Mouse (Mus musculus) CH12.LX (cell line): ENCODE data around the gene Gimap3.

Experiments used
- BHLHE40 ChIP-seq: IDR thresholded peaks from 2 replicates; pipeline ENCODE4 v1.6.1; 2011; ENCODE audit warnings: mild to moderate bottlenecking, low read depth, low read length, improper control_type of control experiment
- CHD2 ChIP-seq: IDR thresholded peaks from 2 replicates; pipeline ENCODE4 v1.6.1; 2011; ENCODE audit warnings: low read length, improper control_type of control experiment
- CTCF ChIP-seq, 2 experiments: IDR thresholded peaks in 1 of 2; conservative IDR thresholded peaks in 1 of 2; 2 replicates each; pipeline ENCODE4 v1.5.1; 2011 to 2012; ENCODE audit warnings: low read depth in 2 of 2, low read length in 2 of 2, improper control_type of control experiment in 1 of 2, inconsistent platforms in 1 of 2, mild to moderate bottlenecking in 1 of 2, moderate library complexity in 1 of 2
- EP300 ChIP-seq: IDR thresholded peaks from 2 replicates; pipeline ENCODE4 v1.6.1; 2011; ENCODE audit warnings: low read length, improper control_type of control experiment
- MAZ ChIP-seq: IDR thresholded peaks from 2 replicates; pipeline ENCODE4 v1.6.1; 2012; ENCODE audit warnings: low read depth, mild to moderate bottlenecking, inconsistent platforms, low read length, improper control_type of control experiment, moderate library complexity
- MEF2A ChIP-seq: IDR thresholded peaks from 2 replicates; pipeline ENCODE4 v1.6.1; 2014; ENCODE audit warnings: low read depth, mild to moderate bottlenecking, inconsistent platforms, low read length, improper control_type of control experiment, borderline replicate concordance
- MXI1 ChIP-seq: IDR thresholded peaks from 2 replicates; pipeline ENCODE4 v1.6.1; 2011; ENCODE audit warnings: mild to moderate bottlenecking, low read depth, low read length, improper control_type of control experiment
- NELFE ChIP-seq: IDR thresholded peaks from 2 replicates; pipeline ENCODE4 v1.6.1; 2011; ENCODE audit warnings: low read depth, low read length, improper control_type of control experiment
- POLR2A ChIP-seq: IDR thresholded peaks from 2 replicates; pipeline ENCODE4 v1.6.1; 2011; ENCODE audit warnings: low read depth, mild to moderate bottlenecking, improper control_type of control experiment, low read length
- UBTF ChIP-seq: IDR thresholded peaks from 2 replicates; pipeline ENCODE4 v1.6.1; 2012; ENCODE audit warnings: low read depth, mild to moderate bottlenecking, inconsistent platforms, low read length, improper control_type of control experiment, moderate library complexity
- USF1 ChIP-seq: IDR thresholded peaks from 2 replicates; pipeline ENCODE4 v1.6.1; 2014; ENCODE audit warnings: low read depth, mild to moderate bottlenecking, inconsistent platforms, low read length, improper control_type of control experiment
- USF2 ChIP-seq: conservative IDR thresholded peaks from 2 replicates; pipeline ENCODE4 v1.6.1; 2011; ENCODE audit warnings: low read depth, low read length, improper control_type of control experiment

GRCm38 (mm10) chr6:48738961-48739779, 31.5 kb downstream of the Gimap3 start, which contains the start of gene Gimap1:
- TF ChIP-seq CTCF (conservative IDR thresholded peaks at IDR 0.05 in 1 of 2, IDR thresholded peaks at IDR 0.05 in 1 of 2; ENCODE audit: low read depth in 2 of 2, low read length in 2 of 2) (no peak), CHD2 (no peak), MXI1 (peak; percentile 47; the same call in 1 of the 2 replicates), BHLHE40 (peak; percentile 20; the same call in 1 of the 2 replicates), MAZ (no peak; the same call in 1 of the 2 replicates), EP300 (peak; percentile 51), NELFE (peak; percentile 78), USF2 (no peak), USF1 (no peak), POLR2A (peak; percentile 85), UBTF (no peak), MEF2A (no peak)
